Mouse (Mus musculus) ES-E14 (cell line): ENCODE measurements at regions not wholly inside any gene's neighbourhood (a gene's known extent, or its start where the extent isn't known, plus 50 kb on each side); places are given as distances from the start of the nearest gene placed in this dataset.

Source experiments
- CHD2 ChIP-seq: IDR thresholded peaks from 2 replicates; pipeline ENCODE4 v1.6.1; 2014; ENCODE audit warnings: mild to moderate bottlenecking, low read depth, low read length, inconsistent platforms
- HCFC1 ChIP-seq: IDR thresholded peaks from 2 replicates; pipeline ENCODE4 v1.6.1; 2012; ENCODE audit warnings: low read length, inconsistent platforms, borderline replicate concordance; ENCODE audit not compliant: insufficient read depth
- ZC3H11A ChIP-seq: IDR thresholded peaks from 2 replicates; pipeline ENCODE4 v1.6.1; 2012; ENCODE audit warnings: low read depth, mild to moderate bottlenecking, inconsistent platforms, low read length, borderline replicate concordance
- ZNF384 ChIP-seq: IDR thresholded peaks from 2 replicates; pipeline ENCODE4 v1.6.1; 2012; ENCODE audit warnings: low read depth, low read length, inconsistent platforms

- TF ChIP-seq ZNF384 (no peak), ZC3H11A (no peak), HCFC1 (no peak), CHD2 (no peak)
Measured at GRCm38 (mm10) chr1:124730364-124730763, 685.0 kb upstream of the Dpp10 start.
